Mouse (Mus musculus) T-cell, adult 2 months (primary cell): ENCODE measurements around the gene Gm21858.
"Not testable (repeated sequence)": the region's sequence is repeated elsewhere in the genome, so short reads cannot be mapped to it uniquely, and the experiment has no call there.

Experiments used
- DNase-seq: peaks from one replicate; pipeline ENCODE4 v3.0.0; 2022; ENCODE audit warnings: low spot score

Gm21858 gene

DNA sequence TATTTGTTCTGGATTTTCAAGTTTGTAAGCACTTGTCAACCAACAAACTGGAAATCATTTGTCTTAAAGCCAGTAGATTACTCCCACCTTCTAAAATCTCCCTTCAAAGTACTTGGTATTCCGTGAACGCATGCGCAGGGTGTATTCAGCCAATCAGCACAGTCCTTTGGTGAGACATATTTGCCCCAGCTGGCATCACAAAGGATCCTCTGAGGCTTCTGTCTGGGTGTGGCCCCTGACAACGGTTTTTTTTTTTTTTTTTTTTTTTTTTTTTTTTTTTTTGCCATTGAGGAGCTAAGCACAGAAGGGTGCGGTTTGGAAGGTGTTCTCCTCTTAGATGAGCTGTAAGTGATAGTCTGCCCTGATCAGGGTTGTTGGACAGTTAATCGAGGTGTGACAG is at the start of gene Gm21858:
Gm21858 (plus strand) TSS at position 301 of the 400 bp plus-strand sequence.
- DNase-seq: not testable (repeated sequence)
